Mouse (Mus musculus): Measurements from ENCODE around the gene Btbd7. TPM values are rescaled to one million over a fixed set of nuclear protein-coding genes. Genes with fewer than 3 reads are reported as not detected.

Gene Btbd7
- total and polyA plus RNA-seq, 3 experiments: 8.6 to 25.7 (median 24.0) TPM

GRCm38 (mm10) chr12:102742056-102742455 lies 136.2 kb downstream of the Btbd7 start:
- Histone ChIP-seq H3K9ac (ENCODE audit: low read depth, low read length) (no peak overlapping the region), H3K36me3 (ENCODE audit: control insufficient read depth, insufficient read depth, low read length) (peaks cover 11% of the 10 kb centered on the region), H3K27ac (no peak overlapping the region), H3K4me3 (no peak overlapping the region), H3K79me2 (replicated peaks; ENCODE audit: control insufficient read depth, insufficient read depth, low read length) (no peaks in the 10 kb centered on the region; the same call in 1 of the 2 replicates), H3K27me3 (ENCODE audit: control insufficient read depth, insufficient read depth, low read length) (no peaks in the 10 kb centered on the region), H3K4me1 (ENCODE audit: control insufficient read depth, insufficient read depth, low read length) (peaks cover 4% of the 10 kb centered on the region)
- TF ChIP-seq EP300 (IDR thresholded peaks at IDR 0.05; ENCODE audit: insufficient read depth, low read depth, low read length): no peak
- no peak for TF ChIP-seq CTCF (IDR thresholded peaks at IDR 0.05)
- no peak for TF ChIP-seq POLR2A (IDR thresholded peaks at IDR 0.05; ENCODE audit: insufficient read depth, low read depth, low read length)
- WGBS: 71% methylated on average over 7 of the region's 7 CpGs
- DNase-seq: no peak
- intact Hi-C loops (cut with DNase I): loop anchor here (5.0 kb wide), 2 partner anchors 35 to 135 kb away; partner anchors contain the start of gene Btbd7

GRCm38 (mm10) chr12:102740285-102740684 lies 138.0 kb downstream of the Btbd7 start:
- Histone ChIP-seq H3K9ac (ENCODE audit: low read depth, low read length) (no peak overlapping the region), H3K4me1 (ENCODE audit: control insufficient read depth, insufficient read depth, low read length) (peaks cover 4% of the 10 kb centered on the region), H3K36me3 (ENCODE audit: control insufficient read depth, insufficient read depth, low read length) (peaks cover 9% of the 10 kb centered on the region), H3K27me3 (ENCODE audit: control insufficient read depth, insufficient read depth, low read length) (no peaks in the 10 kb centered on the region), H3K4me3 (no peak overlapping the region), H3K79me2 (replicated peaks; ENCODE audit: control insufficient read depth, insufficient read depth, low read length) (no peaks in the 10 kb centered on the region; the same call in 1 of the 2 replicates), H3K27ac (no peak overlapping the region)
- intact Hi-C loops (cut with DNase I): loop anchor here (1.0 to 5.0 kb wide), 3 partner anchors 33 to 325 kb away; partner anchors contain the start of gene Btbd7
- DNase-seq: no peak
- WGBS: 63% methylated on average over 3 of the region's 3 CpGs
- TF ChIP-seq CTCF (IDR thresholded peaks at IDR 0.05) (peak; percentile 73), POLR2A (IDR thresholded peaks at IDR 0.05; ENCODE audit: insufficient read depth, low read depth, low read length) (no peak)

DNA sequence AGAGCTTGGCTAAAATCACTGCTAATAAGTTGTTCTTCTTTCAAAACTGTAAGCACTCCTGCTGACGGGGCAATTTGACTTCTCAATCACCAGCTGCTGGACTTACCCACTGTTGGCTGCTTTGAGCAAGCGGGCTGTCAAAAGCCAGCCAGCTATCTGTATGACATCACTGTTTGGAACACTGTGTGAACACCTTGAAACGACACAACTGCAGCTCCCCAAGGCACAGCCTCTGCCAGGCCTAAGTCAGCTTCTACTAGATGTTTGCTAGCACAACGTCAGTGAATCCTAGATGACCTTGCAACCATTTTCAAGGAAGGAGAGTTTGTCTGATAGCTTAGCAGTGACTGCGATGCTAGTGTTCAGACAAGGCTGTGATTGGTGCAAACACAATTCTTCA lies 139.2 kb downstream of the Btbd7 start:
- Histone ChIP-seq H3K36me3 (ENCODE audit: control insufficient read depth, insufficient read depth, low read length) (peaks cover under 1% of the 10 kb centered on the region; the same call in 1 of the 2 replicates), H3K79me2 (replicated peaks; ENCODE audit: control insufficient read depth, insufficient read depth, low read length) (no peaks in the 10 kb centered on the region), H3K4me1 (ENCODE audit: control insufficient read depth, insufficient read depth, low read length) (peaks cover 2% of the 10 kb centered on the region; the same call in 1 of the 2 replicates), H3K9ac (ENCODE audit: low read depth, low read length) (no peak overlapping the region), H3K27ac (no peak overlapping the region), H3K27me3 (ENCODE audit: control insufficient read depth, insufficient read depth, low read length) (no peaks in the 10 kb centered on the region), H3K4me3 (no peak overlapping the region)
- WGBS: 49% methylated on average over 5 of the region's 5 CpGs
- DNase-seq: peak in 1 of 2 experiments; percentile 17
- intact Hi-C loops (cut with DNase I): no loop called here
- TF ChIP-seq EP300 (IDR thresholded peaks at IDR 0.05; ENCODE audit: insufficient read depth, low read depth, low read length) (no peak), CTCF (IDR thresholded peaks at IDR 0.05) (no peak), POLR2A (IDR thresholded peaks at IDR 0.05; ENCODE audit: insufficient read depth, low read depth, low read length) (no peak)

DNA sequence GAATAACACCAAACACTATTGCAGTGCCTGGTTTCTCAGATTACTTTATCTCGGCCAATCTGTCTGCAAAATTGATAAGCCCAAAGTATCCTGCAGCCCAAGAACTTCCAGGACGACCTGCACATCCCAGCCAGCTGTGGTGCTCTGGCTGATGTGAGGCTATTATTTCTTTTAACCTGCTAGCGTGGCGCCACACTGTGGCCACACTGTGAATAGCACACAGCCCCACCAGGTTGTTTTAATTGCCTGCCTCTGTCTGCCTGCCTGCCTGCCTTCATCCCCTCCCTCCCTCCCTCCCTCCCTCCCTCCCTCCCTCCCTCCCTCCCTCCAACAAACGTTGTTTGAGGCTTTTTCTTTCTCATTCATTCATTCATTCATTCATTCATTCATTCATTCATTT lies 144.9 kb downstream of the Btbd7 start:
- H3K4me3 ChIP-seq: no peak overlapping the region
- no peaks in the 10 kb centered on the region for H3K36me3 ChIP-seq (ENCODE audit: control insufficient read depth, insufficient read depth, low read length)
- no peaks in the 10 kb centered on the region for H3K79me2 ChIP-seq (replicated peaks; ENCODE audit: control insufficient read depth, insufficient read depth, low read length)
- H3K27ac ChIP-seq: no peak overlapping the region
- peak; percentile 49 to 68 for DNase-seq
- no peaks in the 10 kb centered on the region for H3K27me3 ChIP-seq (ENCODE audit: control insufficient read depth, insufficient read depth, low read length)
- peak; percentile 69 for TF ChIP-seq CTCF (IDR thresholded peaks at IDR 0.05)
- TF ChIP-seq EP300 (IDR thresholded peaks at IDR 0.05; ENCODE audit: insufficient read depth, low read depth, low read length): no peak
- WGBS: 4% methylated on average over 5 of the region's 5 CpGs
- H3K9ac ChIP-seq (ENCODE audit: low read depth, low read length): no peak overlapping the region
- no peaks in the 10 kb centered on the region for H3K4me1 ChIP-seq (ENCODE audit: control insufficient read depth, insufficient read depth, low read length)
- intact Hi-C loops (cut with DNase I): no loop called here

- Histone ChIP-seq H3K9ac (ENCODE audit: low read depth, low read length) (no peak overlapping the region), H3K27me3 (ENCODE audit: control insufficient read depth, insufficient read depth, low read length) (no peaks in the 10 kb centered on the region), H3K4me3 (no peak overlapping the region), H3K36me3 (ENCODE audit: control insufficient read depth, insufficient read depth, low read length) (no peaks in the 10 kb centered on the region), H3K4me1 (ENCODE audit: control insufficient read depth, insufficient read depth, low read length) (no peaks in the 10 kb centered on the region), H3K79me2 (replicated peaks; ENCODE audit: control insufficient read depth, insufficient read depth, low read length) (no peaks in the 10 kb centered on the region), H3K27ac (no peak overlapping the region)
- DNase-seq: no peak
- intact Hi-C loops (cut with DNase I): no loop called here
- no peak for TF ChIP-seq EP300 (IDR thresholded peaks at IDR 0.05; ENCODE audit: insufficient read depth, low read depth, low read length)
- TF ChIP-seq POLR2A (IDR thresholded peaks at IDR 0.05; ENCODE audit: insufficient read depth, low read depth, low read length): no peak
- TF ChIP-seq CTCF (IDR thresholded peaks at IDR 0.05): no peak
- WGBS: 41% methylated on average over 16 of the region's 16 CpGs
Observed at GRCm38 (mm10) chr12:102730798-102731619, 147.3 kb downstream of the Btbd7 start.

Other genes starting within 250 kb of the Btbd7 start
- gene Itpk1, start 173.5 kb downstream of the Btbd7 start, total RNA-seq (2021): 1 to 10 TPM; 7.9 to 9.5 TPM
- gene Itpk1, start 173.5 kb downstream of the Btbd7 start, polyA plus RNA-seq (2012; rRNA removed): 11.6 and 11.9 TPM in 2 replicates
- 1 to 10 TPM; 7.0 to 7.5 TPM for gene Moap1, start 134.8 kb downstream of the Btbd7 start, total RNA-seq (2021)
- 0.51 TPM in 1 of 2 replicates, not detected in the other for gene Moap1, start 134.8 kb downstream of the Btbd7 start, polyA plus RNA-seq (2012; rRNA removed)
- 1 to 10 TPM; 4.5 to 4.6 TPM for gene Tmem251, start 134.7 kb downstream of the Btbd7 start, total RNA-seq (2021)
- 1.8 and 4.0 TPM in 2 replicates for gene Tmem251, start 134.7 kb downstream of the Btbd7 start, polyA plus RNA-seq (2012; rRNA removed)
- not detected for gene Gm28051, start 120.7 kb downstream of the Btbd7 start, total RNA-seq (2021)
- gene Gm28051, start 120.7 kb downstream of the Btbd7 start, polyA plus RNA-seq (2012; rRNA removed): not detected in 2 replicates
- gene Gon7, start 120.7 kb downstream of the Btbd7 start, total RNA-seq (2021): 10 to 100 TPM in 1 of 2 experiments, 1 to 10 TPM in 1; 9.8 to 10.4 TPM
- 5.9 and 7.0 TPM in 2 replicates for gene Gon7, start 120.7 kb downstream of the Btbd7 start, polyA plus RNA-seq (2012; rRNA removed)
- gene Ubr7, start 120.5 kb downstream of the Btbd7 start, total RNA-seq (2021): 10 to 100 TPM; 22.8 to 24.6 TPM
- gene Ubr7, start 120.5 kb downstream of the Btbd7 start, polyA plus RNA-seq (2012; rRNA removed): 12.3 and 22.8 TPM in 2 replicates
- gene Gm20604, start 119.8 kb downstream of the Btbd7 start, total RNA-seq (2021): 1 to 10 TPM; 3.8 to 4.2 TPM
- gene Gm20604, start 119.8 kb downstream of the Btbd7 start, polyA plus RNA-seq (2012; rRNA removed): 2.9 and 4.9 TPM in 2 replicates
- gene Cox8c, start 20.8 kb upstream of the Btbd7 start, total RNA-seq (2021): not detected
- not detected in 2 replicates for gene Cox8c, start 20.8 kb upstream of the Btbd7 start, polyA plus RNA-seq (2012; rRNA removed)
- under 1 TPM; 0.05 TPM for gene Unc79, start 70.4 kb upstream of the Btbd7 start, total RNA-seq (2021)
- gene Unc79, start 70.4 kb upstream of the Btbd7 start, polyA plus RNA-seq (2012; rRNA removed): 0.06 and 0.20 TPM in 2 replicates